Mouse (Mus musculus): ENCODE data around the gene Rec8. TPM values are rescaled to one million over a fixed set of nuclear protein-coding genes. Genes with fewer than 3 reads are reported as not detected.

The Rec8 gene
- polyA plus RNA-seq, 1 experiment from 2014 or later: 4.5 TPM

DNA sequence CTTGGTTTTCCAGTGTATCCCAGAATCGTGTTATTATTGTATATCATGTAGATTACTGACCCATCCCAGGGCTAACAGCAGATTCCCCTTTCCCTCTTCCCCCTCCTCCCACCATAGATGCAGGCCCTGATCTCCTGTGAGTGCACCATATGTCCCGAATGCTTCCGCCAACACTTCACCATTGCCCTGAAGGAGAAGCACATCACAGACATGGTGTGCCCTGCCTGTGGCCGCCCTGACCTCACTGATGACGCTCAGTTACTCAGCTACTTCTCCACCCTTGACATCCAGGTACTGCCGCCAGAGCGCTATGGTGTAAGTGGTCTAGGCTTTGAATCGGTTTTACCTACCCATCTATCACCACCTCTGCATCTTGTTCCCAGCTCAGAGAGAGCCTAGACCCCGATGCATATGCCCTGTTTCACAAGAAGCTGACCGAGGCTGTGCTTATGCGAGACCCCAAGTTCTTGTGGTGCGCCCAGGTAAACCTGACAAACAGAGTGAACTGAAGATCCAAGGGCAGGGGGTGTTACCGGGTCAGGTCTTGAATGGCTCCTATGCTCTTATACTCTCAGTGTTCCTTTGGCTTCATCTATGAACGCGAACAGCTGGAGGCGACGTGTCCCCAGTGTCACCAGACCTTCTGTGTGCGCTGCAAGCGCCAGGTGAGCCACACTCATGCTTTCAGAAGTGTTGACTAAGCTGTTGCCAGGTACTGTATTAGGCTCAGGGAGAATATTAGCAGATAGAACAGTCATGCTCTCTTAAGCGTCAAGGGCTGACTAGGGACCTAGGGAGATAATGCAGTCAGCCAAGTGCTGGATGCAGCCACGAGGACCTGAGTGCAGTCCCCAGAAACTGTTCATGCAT is 19.1 kb upstream of the Rec8 start:
- no peaks in the 10 kb centered on the region for H3K27me3 ChIP-seq (ENCODE audit: control insufficient read depth, insufficient read depth, low read length)
- peaks cover 32% of the 10 kb centered on the region for H3K36me3 ChIP-seq (ENCODE audit: control insufficient read depth, insufficient read depth, low read length)
- TF ChIP-seq EP300 (optimal IDR thresholded peaks at IDR 0.05) (no peak), CTCF (IDR thresholded peaks at IDR 0.05; ENCODE audit: low read depth) (no peak)
- no peak overlapping the region for H3K4me3 ChIP-seq (ENCODE audit: low read depth, low read length)
- no peak overlapping the region for H3K9ac ChIP-seq (ENCODE audit: low read length)
- H3K9me3 ChIP-seq (ENCODE audit: control insufficient read depth, low read length): no peaks in the 10 kb centered on the region
- ATAC-seq (ENCODE audit: low FRiP score, low TSS enrichment): no peak
- no peaks in the 10 kb centered on the region for H3K4me1 ChIP-seq (replicated peaks; ENCODE audit: control insufficient read depth, insufficient read depth)
- DNase-seq (ENCODE audit: low spot score): no peak
- no peak overlapping the region for H3K27ac ChIP-seq (replicated peaks)
- H3K4me2 ChIP-seq (replicated peaks; ENCODE audit: low read depth): no peak overlapping the region
- 94% methylated on average over 21 of the region's 21 CpGs for WGBS

DNA sequence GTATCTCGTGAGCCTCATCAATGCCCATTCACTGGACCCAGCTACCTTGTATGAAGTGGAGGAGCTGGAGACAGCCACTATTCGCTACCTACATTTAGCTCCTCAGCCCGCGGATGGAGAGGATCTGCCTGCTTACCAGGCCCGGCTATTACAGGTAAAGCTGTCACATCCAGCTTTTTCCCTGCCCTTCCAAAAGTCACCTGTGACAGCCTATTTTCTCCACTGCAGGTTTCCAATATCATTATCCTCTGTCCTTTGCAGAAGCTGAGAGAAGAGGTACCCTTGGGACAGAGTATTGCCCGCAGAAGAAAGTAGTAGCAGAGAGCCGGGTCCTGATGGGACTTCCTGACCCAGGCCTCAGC is 14.6 kb upstream of the Rec8 start, which contains the start of gene Irf9:
Irf9 (plus strand) TSS at position 301 of the 362 bp plus-strand sequence.
- peak within 1 kb of the TSS; percentile 51 for H3K4me3 ChIP-seq (ENCODE audit: low read depth, low read length)
- no peaks in the 10 kb centered on the region for H3K9me3 ChIP-seq (ENCODE audit: control insufficient read depth, low read length)
- H3K9ac ChIP-seq (ENCODE audit: low read length): peak within 1 kb of the TSS; percentile 74
- no peak for TF ChIP-seq CTCF (IDR thresholded peaks at IDR 0.05; ENCODE audit: low read depth)
- TF ChIP-seq EP300 (optimal IDR thresholded peaks at IDR 0.05): no peak
- peak within 1 kb of the TSS; percentile 62 for H3K4me2 ChIP-seq (replicated peaks; ENCODE audit: low read depth)
- no peaks in the 10 kb centered on the region for H3K27me3 ChIP-seq (ENCODE audit: control insufficient read depth, insufficient read depth, low read length)
- no peak; the same call in 1 of the 2 replicates for ATAC-seq (ENCODE audit: low FRiP score, low TSS enrichment)
- peak within 1 kb of the TSS; percentile 94 for H3K27ac ChIP-seq (replicated peaks)
- H3K36me3 ChIP-seq (ENCODE audit: control insufficient read depth, insufficient read depth, low read length): peaks cover 13% of the 10 kb centered on the region
- no peaks in the 10 kb centered on the region for H3K4me1 ChIP-seq (replicated peaks; ENCODE audit: control insufficient read depth, insufficient read depth)
- 83% methylated on average over 7 of the region's 7 CpGs for WGBS
- no peak for DNase-seq (ENCODE audit: low spot score)

DNA sequence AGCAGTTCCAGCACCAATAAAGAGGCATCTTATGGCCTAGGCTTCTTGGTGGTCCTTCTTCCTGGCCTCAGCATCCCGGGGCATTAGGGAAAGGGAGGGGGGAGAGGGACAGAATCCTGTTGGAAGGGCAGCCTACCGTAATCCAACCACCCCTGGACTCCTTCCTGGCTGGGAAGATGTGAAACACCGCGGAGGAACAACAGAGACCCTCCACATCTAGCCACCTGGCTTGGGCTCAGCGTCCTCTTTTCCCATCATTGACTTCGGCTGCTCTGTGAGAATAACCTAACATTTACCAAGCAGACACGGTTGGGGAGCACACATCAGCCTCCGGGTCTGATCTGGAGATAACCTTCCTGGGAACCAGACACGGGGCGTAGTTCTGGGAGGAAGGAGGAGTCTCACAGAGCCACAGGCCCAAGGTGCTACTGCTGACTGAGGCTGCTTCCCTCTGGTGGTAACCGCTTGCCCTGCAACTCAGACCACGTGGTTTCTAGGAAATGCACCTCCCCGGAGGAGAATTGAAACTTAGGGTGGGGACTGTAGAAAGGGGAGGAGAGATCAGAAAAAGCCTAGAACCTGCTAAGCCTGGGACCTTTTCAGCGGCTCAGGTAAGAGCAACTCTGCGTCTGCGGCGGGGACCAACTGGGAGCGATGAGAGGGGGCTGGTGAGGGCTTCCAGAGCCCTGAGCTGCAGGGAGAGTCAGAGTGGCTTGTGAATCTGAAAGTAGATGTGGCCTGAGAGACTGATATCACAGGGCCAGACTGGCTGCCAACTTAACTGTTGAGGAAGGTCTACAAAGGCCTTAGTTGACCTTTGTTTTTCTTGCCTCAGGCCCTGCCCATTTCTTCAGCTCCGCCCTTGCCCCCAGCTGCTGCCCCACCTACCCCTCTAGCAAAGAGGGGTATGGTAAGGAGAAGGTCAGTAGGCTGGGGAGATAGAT is 13.9 kb upstream of the Rec8 start:
- Histone ChIP-seq H3K36me3 (ENCODE audit: control insufficient read depth, insufficient read depth, low read length) (peaks cover 10% of the 10 kb centered on the region), H3K4me1 (replicated peaks; ENCODE audit: control insufficient read depth, insufficient read depth) (no peaks in the 10 kb centered on the region), H3K9ac (ENCODE audit: low read length) (peak overlapping the region; percentile 74), H3K4me3 (ENCODE audit: low read depth, low read length) (peak overlapping the region; percentile 51), H3K4me2 (replicated peaks; ENCODE audit: low read depth) (peak overlapping the region; percentile 62), H3K27me3 (ENCODE audit: control insufficient read depth, insufficient read depth, low read length) (no peaks in the 10 kb centered on the region), H3K27ac (replicated peaks) (peak overlapping the region; percentile 94), H3K9me3 (ENCODE audit: control insufficient read depth, low read length) (no peaks in the 10 kb centered on the region)
- TF ChIP-seq CTCF (IDR thresholded peaks at IDR 0.05; ENCODE audit: low read depth) (peak; percentile 97), EP300 (optimal IDR thresholded peaks at IDR 0.05) (peak; percentile 34)
- ATAC-seq (ENCODE audit: low FRiP score, low TSS enrichment): peak; percentile 94
- 13% methylated on average over 19 of the region's 19 CpGs for WGBS
- peak; percentile 95 for DNase-seq (ENCODE audit: low spot score)

DNA sequence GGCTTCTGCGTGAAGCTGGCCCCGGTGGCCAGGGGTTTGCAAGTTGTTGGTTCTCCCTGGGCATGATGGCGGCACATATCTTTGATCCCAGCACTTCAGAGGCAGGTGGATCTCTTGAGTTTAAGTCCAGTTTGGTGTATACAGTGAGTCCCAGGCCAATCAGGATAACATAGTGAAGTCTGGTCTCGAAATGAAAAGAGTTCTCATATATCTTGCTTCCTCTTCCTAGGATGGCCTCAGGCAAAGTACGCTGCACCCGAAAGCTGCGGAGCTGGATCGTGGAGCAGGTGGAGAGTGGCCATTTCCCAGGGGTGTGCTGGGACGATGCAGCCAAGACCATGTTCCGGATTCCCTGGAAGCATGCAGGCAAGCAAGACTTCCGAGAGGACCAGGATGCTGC is 13.0 kb upstream of the Rec8 start:
- ATAC-seq (ENCODE audit: low FRiP score, low TSS enrichment) (no peak), DNase-seq (ENCODE audit: low spot score) (no peak)
- Histone ChIP-seq H3K4me2 (replicated peaks; ENCODE audit: low read depth) (peak overlapping the region; percentile 62), H3K4me3 (ENCODE audit: low read depth, low read length) (peak overlapping the region; percentile 51), H3K27me3 (ENCODE audit: control insufficient read depth, insufficient read depth, low read length) (no peaks in the 10 kb centered on the region), H3K9ac (ENCODE audit: low read length) (peak overlapping the region; percentile 74), H3K36me3 (ENCODE audit: control insufficient read depth, insufficient read depth, low read length) (peaks cover under 1% of the 10 kb centered on the region), H3K4me1 (replicated peaks; ENCODE audit: control insufficient read depth, insufficient read depth) (no peaks in the 10 kb centered on the region), H3K9me3 (ENCODE audit: control insufficient read depth, low read length) (no peaks in the 10 kb centered on the region), H3K27ac (replicated peaks) (peak overlapping the region; percentile 94)
- 86% methylated on average over 11 of the region's 11 CpGs for WGBS
- TF ChIP-seq EP300 (optimal IDR thresholded peaks at IDR 0.05) (no peak), CTCF (IDR thresholded peaks at IDR 0.05; ENCODE audit: low read depth) (no peak)

DNA sequence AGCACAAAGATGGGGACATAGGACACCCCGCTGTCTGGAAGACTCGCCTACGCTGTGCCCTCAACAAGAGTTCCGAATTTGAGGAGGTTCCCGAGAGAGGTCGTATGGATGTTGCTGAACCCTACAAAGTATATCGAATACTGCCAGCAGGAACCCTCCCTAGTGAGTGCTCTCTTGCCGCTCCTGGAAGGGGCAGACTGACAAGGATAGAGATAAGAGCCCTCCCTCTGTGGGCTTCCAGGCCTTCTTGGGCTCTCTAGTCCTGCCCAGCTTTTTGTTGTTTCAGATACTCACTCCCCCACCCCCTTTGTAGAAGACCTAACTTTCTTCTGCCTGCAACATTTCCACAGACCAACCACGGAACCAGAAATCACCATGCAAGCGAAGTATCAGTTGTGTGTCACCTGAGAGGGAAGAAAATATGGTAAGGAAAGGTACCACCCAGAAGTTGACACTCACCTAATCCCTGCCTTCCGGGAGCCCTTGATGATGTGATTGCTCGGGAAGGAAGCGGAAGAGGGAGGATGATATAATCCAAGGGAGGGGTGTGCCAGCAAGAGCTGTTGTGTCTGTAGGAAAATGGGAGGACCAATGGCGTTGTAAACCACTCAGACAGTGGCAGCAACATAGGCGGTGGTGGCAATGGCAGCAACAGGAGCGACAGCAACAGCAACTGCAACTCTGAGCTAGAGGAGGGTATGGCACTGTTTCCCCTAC is 11.9 kb upstream of the Rec8 start:
- Histone ChIP-seq H3K4me2 (replicated peaks; ENCODE audit: low read depth) (no peak overlapping the region), H3K9me3 (ENCODE audit: control insufficient read depth, low read length) (no peaks in the 10 kb centered on the region), H3K9ac (ENCODE audit: low read length) (no peak overlapping the region), H3K4me1 (replicated peaks; ENCODE audit: control insufficient read depth, insufficient read depth) (no peaks in the 10 kb centered on the region), H3K27ac (replicated peaks) (no peak overlapping the region), H3K27me3 (ENCODE audit: control insufficient read depth, insufficient read depth, low read length) (no peaks in the 10 kb centered on the region), H3K36me3 (ENCODE audit: control insufficient read depth, insufficient read depth, low read length) (no peaks in the 10 kb centered on the region; the same call in none of the 2 replicates), H3K4me3 (ENCODE audit: low read depth, low read length) (no peak overlapping the region)
- no peak for TF ChIP-seq CTCF (IDR thresholded peaks at IDR 0.05; ENCODE audit: low read depth)
- no peak for TF ChIP-seq EP300 (optimal IDR thresholded peaks at IDR 0.05)
- DNase-seq (ENCODE audit: low spot score) (no peak), ATAC-seq (ENCODE audit: low FRiP score, low TSS enrichment) (no peak)
- WGBS: 93% methylated on average over 16 of the region's 16 CpGs
